Mouse (Mus musculus) E14TG2a.4 (cell line): ENCODE results near the gene Glra4.
A peak's percentile ranks its signal among the peaks of the same experiment; 100 is the strongest.

ENCODE experiments used
- H3K27me3 ChIP-seq: 2 replicates; pipeline ENCODE4 v1.6.1; 2014; ENCODE audit warnings: low read length, control low read depth; ENCODE audit not compliant: insufficient read depth
- H3K36me3 ChIP-seq: 2 replicates; pipeline ENCODE4 v1.6.1; 2014; ENCODE audit warnings: low read length, control low read depth; ENCODE audit not compliant: insufficient read depth
- H3K4me1 ChIP-seq: replicated peaks from 2 replicates; pipeline ENCODE4 v1.6.1; 2014; ENCODE audit warnings: low read depth, low read length, control low read depth
- H3K4me3 ChIP-seq: replicated peaks from 2 replicates; pipeline ENCODE4 v1.5.1; 2014; ENCODE audit warnings: mild to moderate bottlenecking, low read length
- H3K9me3 ChIP-seq: 2 replicates; pipeline ENCODE4 v1.6.1; 2014; ENCODE audit warnings: low read length, control low read depth
- CTCF ChIP-seq: conservative IDR thresholded peaks from 2 replicates; pipeline ENCODE4 v1.5.1; 2014; ENCODE audit warnings: low read length
- NANOG ChIP-seq: IDR thresholded peaks from 2 replicates; pipeline ENCODE4 v1.6.1; 2014; ENCODE audit warnings: borderline replicate concordance, low read length, mixed read lengths
- POU5F1 ChIP-seq: IDR thresholded peaks from 2 replicates; pipeline ENCODE4 v1.6.1; 2014; ENCODE audit warnings: low read length, borderline replicate concordance

The Glra4 gene

DNA sequence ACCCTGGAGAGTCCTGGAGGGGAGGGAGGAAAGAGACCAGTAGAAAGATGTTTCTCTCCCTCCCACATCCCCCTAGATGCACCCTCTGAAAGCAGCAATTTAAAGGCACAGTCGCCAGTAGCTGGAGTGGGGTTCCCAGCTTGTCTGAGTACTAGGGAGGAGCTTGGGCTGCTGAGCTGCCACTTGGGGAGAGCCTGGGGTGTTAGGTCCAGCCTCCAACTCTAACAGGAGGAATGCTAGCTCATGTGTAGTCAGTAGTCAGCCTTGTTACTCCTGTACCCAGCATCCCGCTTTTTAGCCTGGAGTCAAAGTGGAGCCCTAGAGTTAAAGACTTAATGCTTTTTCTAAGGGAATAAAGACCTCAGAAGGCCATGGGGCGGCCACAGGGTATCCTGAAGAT, at the start of gene Glra4:
Glra4 (minus strand) TSS at position 101 of the 400 bp plus-strand sequence.
- Histone ChIP-seq H3K27me3 (no peaks in the 10 kb centered on the region), H3K9me3 (no peaks in the 10 kb centered on the region), H3K4me3 (no peak within 1 kb of the TSS), H3K4me1 (no peaks in the 10 kb centered on the region), H3K36me3 (peaks cover 20% of the 10 kb centered on the region)
- TF ChIP-seq CTCF (no peak), NANOG (no peak), POU5F1 (no peak)

DNA sequence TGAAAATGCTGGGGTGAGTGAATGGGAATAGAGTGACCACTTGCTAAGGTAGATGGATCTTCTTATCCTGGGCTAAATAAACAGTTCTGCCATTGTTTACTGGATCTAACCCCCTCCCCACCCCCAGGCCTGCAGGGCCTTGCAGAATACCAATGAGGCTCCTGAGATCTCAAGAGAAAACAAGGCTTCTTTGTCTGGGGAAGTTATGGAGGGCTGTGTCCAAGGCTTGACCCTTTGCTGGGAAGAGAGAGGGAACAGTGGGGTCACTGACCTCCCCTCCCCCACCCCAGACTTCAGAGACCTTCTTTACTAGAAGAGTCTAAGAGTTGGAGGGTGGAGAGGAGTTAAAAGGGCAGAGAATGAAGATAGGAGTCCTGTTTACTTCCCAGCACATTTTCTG, 48.7 kb upstream of the Glra4 start:
- no peak overlapping the region for H3K4me3 ChIP-seq
- H3K27me3 ChIP-seq, result no peaks in the 10 kb centered on the region
- peaks cover 13% of the 10 kb centered on the region for H3K4me1 ChIP-seq
- no peak for TF ChIP-seq NANOG
- 0 out of 2 replicates have a peak, but pooled peaks cover 6% of the 10 kb centered on the region for H3K36me3 ChIP-seq
- H3K9me3 ChIP-seq, result no peaks in the 10 kb centered on the region

DNA sequence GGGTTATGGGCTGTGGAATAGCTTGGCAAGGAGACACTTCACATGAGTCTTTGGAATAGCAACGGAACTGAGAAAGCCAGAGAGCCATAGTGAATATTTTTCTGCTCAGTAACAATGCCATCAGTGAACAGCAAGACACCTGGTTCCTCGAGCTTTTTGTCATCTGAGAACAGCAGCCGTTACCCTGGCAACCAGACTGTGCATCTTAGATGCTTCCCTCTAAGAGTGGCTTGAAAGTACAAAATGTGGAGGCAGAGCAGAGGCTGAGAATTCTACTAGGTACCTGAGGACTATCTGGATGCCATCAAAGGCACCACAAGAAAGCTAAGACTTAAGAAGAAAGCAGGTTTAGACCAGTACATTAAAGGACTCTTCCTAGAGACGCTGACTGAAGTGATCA, 45.1 kb upstream of the Glra4 start:
- H3K9me3 ChIP-seq, result no peaks in the 10 kb centered on the region
- H3K4me1 ChIP-seq, result peaks cover 13% of the 10 kb centered on the region
- H3K36me3 ChIP-seq, result 0 out of 2 replicates have a peak, but pooled peaks cover 6% of the 10 kb centered on the region
- H3K4me3 ChIP-seq, result no peak overlapping the region
- TF ChIP-seq CTCF, result no peak
- no peak for TF ChIP-seq POU5F1
- no peak for TF ChIP-seq NANOG
- H3K27me3 ChIP-seq, result no peaks in the 10 kb centered on the region

- TF ChIP-seq POU5F1 (no peak), CTCF (no peak), NANOG (no peak)
- Histone ChIP-seq H3K4me1 (peaks cover 8% of the 10 kb centered on the region; the same call in 1 of the 2 replicates), H3K4me3 (no peak within 1 kb of the TSS), H3K27me3 (no peaks in the 10 kb centered on the region), H3K9me3 (no peaks in the 10 kb centered on the region), H3K36me3 (0 out of 2 replicates have a peak, but pooled peaks cover 6% of the 10 kb centered on the region)
These were observed 42.4 kb upstream of the Glra4 start, which contains the start of gene Plp1 for GRCm38 (mm10) chrX:136822371-136822770. Gene Plp1 (plus strand): TSS chrX:136822671.

- Histone ChIP-seq H3K4me1 (0 out of 2 replicates have a peak, but pooled peaks cover 2% of the 10 kb centered on the region), H3K4me3 (no peak overlapping the region), H3K27me3 (no peaks in the 10 kb centered on the region), H3K9me3 (no peaks in the 10 kb centered on the region), H3K36me3 (0 out of 2 replicates have a peak, but pooled peaks cover 6% of the 10 kb centered on the region)
- no peak for TF ChIP-seq NANOG
- peak; percentile 92 for TF ChIP-seq CTCF
- no peak for TF ChIP-seq POU5F1
These were observed 40.3 kb upstream of the Glra4 start for GRCm38 (mm10) chrX:136820250-136820649.

- H3K27me3 ChIP-seq, result no peaks in the 10 kb centered on the region
- TF ChIP-seq NANOG (no peak), CTCF (no peak), POU5F1 (no peak)
- 0 out of 2 replicates have a peak, but pooled peaks cover 3% of the 10 kb centered on the region for H3K4me1 ChIP-seq
- H3K9me3 ChIP-seq, result no peaks in the 10 kb centered on the region
- no peak overlapping the region for H3K4me3 ChIP-seq
- H3K36me3 ChIP-seq, result 0 out of 2 replicates have a peak, but pooled peaks cover 6% of the 10 kb centered on the region
These were observed 39.8 kb upstream of the Glra4 start for GRCm38 (mm10) chrX:136819752-136820151.

DNA sequence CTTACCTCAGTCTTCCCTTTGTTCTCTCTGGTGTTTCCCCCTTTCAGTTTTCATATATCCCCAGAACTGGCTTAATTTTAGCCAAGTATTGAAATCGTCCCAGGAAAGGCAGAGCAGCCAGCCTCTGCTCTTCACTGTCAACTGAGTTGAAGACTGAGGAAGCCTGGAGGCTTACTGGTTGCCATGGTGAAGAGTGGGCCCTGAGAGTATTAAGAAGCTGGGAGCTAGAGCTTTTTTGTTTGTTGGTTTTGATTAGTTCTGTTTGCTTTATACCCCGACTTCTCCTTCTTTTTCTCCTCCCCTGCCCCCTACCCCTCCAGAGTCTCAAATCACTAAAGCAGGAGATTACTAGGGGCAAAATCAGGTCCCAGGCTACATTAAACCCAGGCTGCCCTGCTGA, 17.3 kb upstream of the Glra4 start:
- Histone ChIP-seq H3K4me3 (no peak overlapping the region), H3K4me1 (no peaks in the 10 kb centered on the region), H3K9me3 (no peaks in the 10 kb centered on the region), H3K36me3 (peaks cover 33% of the 10 kb centered on the region), H3K27me3 (no peaks in the 10 kb centered on the region)
- TF ChIP-seq NANOG (no peak), CTCF (no peak), POU5F1 (no peak)

DNA sequence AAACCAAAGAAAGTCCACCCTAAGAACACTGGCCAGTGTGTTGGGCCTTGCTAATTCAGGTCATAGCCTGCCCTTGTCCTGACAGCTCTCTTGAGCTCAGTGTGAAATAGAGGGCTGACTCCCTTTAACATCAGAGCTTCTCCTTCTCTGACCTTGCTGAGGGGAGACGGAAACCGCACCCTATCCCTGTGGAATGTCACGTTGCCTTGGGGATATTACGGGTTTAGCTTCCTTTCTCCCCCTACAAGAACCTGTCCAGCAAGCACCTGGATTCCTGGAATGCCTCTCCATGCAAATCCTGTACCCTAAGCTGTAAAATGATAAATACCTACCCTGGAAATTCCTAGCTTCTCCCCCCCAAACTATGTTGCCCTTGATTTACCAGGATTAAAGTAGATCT, 9.5 kb upstream of the Glra4 start:
- TF ChIP-seq POU5F1 (no peak), NANOG (no peak), CTCF (no peak)
- Histone ChIP-seq H3K36me3 (peaks cover 56% of the 10 kb centered on the region), H3K4me1 (peaks cover 27% of the 10 kb centered on the region), H3K9me3 (no peaks in the 10 kb centered on the region), H3K27me3 (no peaks in the 10 kb centered on the region), H3K4me3 (no peak overlapping the region)

- no peaks in the 10 kb centered on the region for H3K27me3 ChIP-seq
- no peaks in the 10 kb centered on the region for H3K9me3 ChIP-seq
- no peak overlapping the region for H3K4me3 ChIP-seq
- peaks cover 26% of the 10 kb centered on the region for H3K36me3 ChIP-seq
- no peak for TF ChIP-seq CTCF
- TF ChIP-seq NANOG, result no peak
- no peak for TF ChIP-seq POU5F1
- no peaks in the 10 kb centered on the region for H3K4me1 ChIP-seq
These were observed 679 bp downstream of the Glra4 start for GRCm38 (mm10) chrX:136779262-136779661.
